Mouse (Mus musculus) CH12.LX (cell line): ENCODE measurements at regions not wholly inside any gene's neighbourhood (a gene's known extent, or its start where the extent isn't known, plus 50 kb on each side); places are given as distances from the start of the nearest gene placed in this dataset.

Experiments
- CHD2 ChIP-seq: IDR thresholded peaks from 2 replicates; pipeline ENCODE4 v1.6.1; 2011; ENCODE audit warnings: low read length, improper control_type of control experiment
- CTCF ChIP-seq, 2 experiments: IDR thresholded peaks in 1 of 2; conservative IDR thresholded peaks in 1 of 2; 2 replicates each; pipeline ENCODE4 v1.5.1; 2011 to 2012; ENCODE audit warnings: low read depth in 2 of 2, low read length in 2 of 2, improper control_type of control experiment in 1 of 2, inconsistent platforms in 1 of 2, mild to moderate bottlenecking in 1 of 2, moderate library complexity in 1 of 2
- E2F4 ChIP-seq: IDR thresholded peaks from 2 replicates; pipeline ENCODE4 v1.6.1; 2011; ENCODE audit warnings: low read depth, low read length, improper control_type of control experiment; ENCODE audit not compliant: insufficient replicate concordance
- JUN ChIP-seq: IDR thresholded peaks from 2 replicates; pipeline ENCODE4 v1.6.1; 2011; ENCODE audit warnings: low read depth, mild to moderate bottlenecking, low read length, improper control_type of control experiment, moderate library complexity; ENCODE audit not compliant: insufficient read depth
- MAX ChIP-seq: IDR thresholded peaks from 2 replicates; pipeline ENCODE4 v1.6.1; 2011; ENCODE audit warnings: low read length, improper control_type of control experiment
- NRF1 ChIP-seq: IDR thresholded peaks from 2 replicates; pipeline ENCODE4 v1.6.1; 2014; ENCODE audit warnings: low read depth, mild to moderate bottlenecking, inconsistent platforms, low read length, improper control_type of control experiment, moderate library complexity
- PAX5 ChIP-seq: IDR thresholded peaks from 2 replicates; pipeline ENCODE4 v1.6.1; 2012; ENCODE audit warnings: low read length, inconsistent platforms, mixed read lengths
- POLR2A ChIP-seq: IDR thresholded peaks from 2 replicates; pipeline ENCODE4 v1.6.1; 2011; ENCODE audit warnings: low read depth, mild to moderate bottlenecking, improper control_type of control experiment, low read length
- RAD21 ChIP-seq: IDR thresholded peaks from 2 replicates; pipeline ENCODE4 v1.6.1; 2011; ENCODE audit warnings: low read depth, mild to moderate bottlenecking, low read length, improper control_type of control experiment, moderate library complexity
- SIN3A ChIP-seq: IDR thresholded peaks from 2 replicates; pipeline ENCODE4 v1.6.1; 2012; ENCODE audit warnings: low read length, improper control_type of control experiment, inconsistent platforms
- TCF12 ChIP-seq: IDR thresholded peaks from 2 replicates; pipeline ENCODE4 v1.6.1; 2014; ENCODE audit warnings: low read depth, mild to moderate bottlenecking, inconsistent platforms, low read length, improper control_type of control experiment
- USF2 ChIP-seq: conservative IDR thresholded peaks from 2 replicates; pipeline ENCODE4 v1.6.1; 2011; ENCODE audit warnings: low read depth, low read length, improper control_type of control experiment
- ZMIZ1 ChIP-seq: IDR thresholded peaks from 2 replicates; pipeline ENCODE4 v1.6.1; 2012; ENCODE audit warnings: low read depth, mild to moderate bottlenecking, inconsistent platforms, low read length, improper control_type of control experiment
- ZNF384 ChIP-seq: IDR thresholded peaks from 2 replicates; pipeline ENCODE4 v1.6.1; 2012; ENCODE audit warnings: low read depth, low read length, improper control_type of control experiment, inconsistent platforms

DNA sequence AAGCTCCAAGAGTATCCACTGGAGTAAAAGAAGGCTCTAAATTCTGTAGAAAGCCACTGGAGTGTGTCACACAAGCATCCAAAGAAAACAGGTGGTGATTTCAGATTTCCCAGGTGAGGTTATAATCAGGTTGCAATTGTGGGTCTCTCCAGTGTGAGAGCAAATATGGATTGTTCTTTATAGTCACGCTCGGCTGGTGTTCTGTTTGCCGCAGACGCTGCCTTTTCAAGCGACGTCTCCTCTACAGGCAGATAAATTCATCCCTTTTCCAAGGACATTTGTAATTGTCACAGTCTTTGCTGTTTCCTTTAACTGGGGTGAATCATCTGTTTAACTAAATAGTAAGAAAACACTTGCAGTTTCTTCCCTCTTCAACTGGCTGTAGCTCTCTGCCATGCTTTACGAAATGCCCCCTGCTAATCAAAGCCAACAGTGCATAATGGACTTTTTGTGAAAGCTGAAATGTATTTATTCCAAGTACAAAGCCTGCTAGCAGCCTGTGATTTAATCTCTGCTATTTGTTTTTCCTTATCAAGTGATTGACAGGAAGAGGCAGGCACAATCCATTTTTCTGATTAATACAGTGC is 502.4 kb downstream of the Trim52 start:
- no peak for TF ChIP-seq POLR2A
- no peak for TF ChIP-seq CTCF (conservative IDR thresholded peaks at IDR 0.05 in 1 of 2, IDR thresholded peaks at IDR 0.05 in 1 of 2; ENCODE audit: low read depth in 2 of 2, low read length in 2 of 2)
- TF ChIP-seq MAX = no peak
- TF ChIP-seq E2F4 = no peak
- no peak for TF ChIP-seq PAX5
- TF ChIP-seq USF2 = no peak
- TF ChIP-seq ZNF384 = no peak
- TF ChIP-seq SIN3A = no peak
- TF ChIP-seq RAD21 = no peak
- TF ChIP-seq ZMIZ1 = no peak
- no peak for TF ChIP-seq NRF1
- no peak for TF ChIP-seq JUN
- TF ChIP-seq TCF12 = no peak
- no peak for TF ChIP-seq CHD2
